Mouse (Mus musculus) stomach, embryonic 16.5 days (tissue): ENCODE results near the gene Babam2. TPM values are rescaled to one million over a fixed set of nuclear protein-coding genes. Genes with fewer than 3 reads are reported as not detected.
A peak's percentile ranks its signal among the peaks of the same experiment; 100 is the strongest.
"Not testable (repeated sequence)": the region's sequence is repeated elsewhere in the genome, so short reads cannot be mapped to it uniquely, and the experiment has no call there.

ENCODE experiments used
- ATAC-seq: fragments of 200-750 bp; cut with Nextera tagmentation; 2 replicates; pipeline ENCODE4 v1.8.0; 2017; ENCODE audit warnings: moderate number of reproducible peaks, moderate TSS enrichment; ENCODE audit not compliant: insufficient read depth, low FRiP score
- H3K27ac ChIP-seq: fragments of 300-500 bp; sonication (generic); 2 replicates; pipeline ENCODE4 v1.5.1; 2014; ENCODE audit warnings: low read length
- H3K27me3 ChIP-seq: fragments of 300-500 bp; sonication (generic); 2 replicates; pipeline ENCODE4 v1.6.1; 2014; ENCODE audit warnings: low read length, control low read depth, mixed read lengths; ENCODE audit not compliant: control insufficient read depth, insufficient read depth
- H3K36me3 ChIP-seq: fragments of 300-500 bp; sonication (generic); 2 replicates; pipeline ENCODE4 v1.6.1; 2014; ENCODE audit warnings: low read length; ENCODE audit not compliant: control insufficient read depth, insufficient read depth
- H3K4me1 ChIP-seq: fragments of 300-500 bp; sonication (generic); 2 replicates; pipeline ENCODE4 v1.6.1; 2014; ENCODE audit warnings: low read length, control low read depth, mixed read lengths; ENCODE audit not compliant: control insufficient read depth, insufficient read depth
- H3K4me2 ChIP-seq: fragments of 300-500 bp; sonication (generic); 2 replicates; pipeline ENCODE4 v1.6.1; 2014; ENCODE audit warnings: low read depth, low read length, mixed read lengths
- H3K4me3 ChIP-seq: fragments of 300-500 bp; sonication (generic); replicated peaks from 2 replicates; pipeline ENCODE4 v1.5.1; 2014; ENCODE audit warnings: mild to moderate bottlenecking, low read length
- H3K9ac ChIP-seq: fragments of 300-500 bp; sonication (generic); 2 replicates; pipeline ENCODE4 v1.6.1; 2014; ENCODE audit warnings: low read length
- H3K9me3 ChIP-seq: fragments of 300-500 bp; sonication (generic); replicated peaks from 2 replicates; pipeline ENCODE4 v1.6.1; 2016; ENCODE audit warnings: low read length, control low read depth; ENCODE audit not compliant: control insufficient read depth
- WGBS: fragments of 180-500 bp; shearing (Covaris S2); extraction: QIAGEN DNeasy Blood & Tissue Kit; methylation state at CpG from one replicate; pipeline ENCODE4 v1.1.7; 2014; 5-methylcytosine and 5-hydroxymethylcytosine counted together
- polyA plus RNA-seq: library from polyadenylated mRNA; unstranded; fragments of >200 nt; fragmentation: Nextera tagmentation; extraction: Ambion mirVana; gene quantifications from 2 replicates; pipeline ENCODE4 v1.2.1, GENCODE M21; 2015

Babam2 gene
- polyA plus RNA-seq, 1 experiment from 2014 or later = 62.6 TPM

DNA sequence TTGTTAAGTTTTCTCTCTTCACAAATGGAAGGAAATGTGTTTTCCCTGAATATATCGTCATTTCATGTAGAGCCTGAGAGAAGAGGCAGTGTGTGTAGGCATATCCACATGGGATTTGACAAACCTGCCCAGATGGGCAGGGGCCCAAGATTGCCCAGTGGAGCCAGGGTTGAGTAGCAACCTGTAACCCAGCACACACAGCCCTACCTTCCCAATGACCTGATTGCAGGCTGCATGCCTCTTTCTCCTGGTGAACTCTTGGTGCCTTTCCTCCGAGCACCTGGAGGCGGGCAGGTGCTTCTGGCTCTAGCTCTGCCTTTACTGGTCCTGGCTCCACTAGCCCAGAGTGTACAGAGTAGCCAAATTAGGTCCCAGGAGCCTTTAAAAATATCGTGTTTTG lies 270.0 kb downstream of the Babam2 start:
- WGBS = 64% methylated on average over 4 of the region's 4 CpGs
- no peaks in the 10 kb centered on the region for H3K27me3 ChIP-seq
- H3K4me3 ChIP-seq = no peak overlapping the region
- peak overlapping the region; percentile 89 for H3K27ac ChIP-seq
- H3K4me2 ChIP-seq = no peak overlapping the region
- H3K9ac ChIP-seq = no peak overlapping the region
- peak; percentile 55 for ATAC-seq
- H3K4me1 ChIP-seq = peaks cover 3% of the 10 kb centered on the region; the same call in 1 of the 2 replicates
- H3K36me3 ChIP-seq = no peaks in the 10 kb centered on the region
- no peaks in the 10 kb centered on the region for H3K9me3 ChIP-seq

DNA sequence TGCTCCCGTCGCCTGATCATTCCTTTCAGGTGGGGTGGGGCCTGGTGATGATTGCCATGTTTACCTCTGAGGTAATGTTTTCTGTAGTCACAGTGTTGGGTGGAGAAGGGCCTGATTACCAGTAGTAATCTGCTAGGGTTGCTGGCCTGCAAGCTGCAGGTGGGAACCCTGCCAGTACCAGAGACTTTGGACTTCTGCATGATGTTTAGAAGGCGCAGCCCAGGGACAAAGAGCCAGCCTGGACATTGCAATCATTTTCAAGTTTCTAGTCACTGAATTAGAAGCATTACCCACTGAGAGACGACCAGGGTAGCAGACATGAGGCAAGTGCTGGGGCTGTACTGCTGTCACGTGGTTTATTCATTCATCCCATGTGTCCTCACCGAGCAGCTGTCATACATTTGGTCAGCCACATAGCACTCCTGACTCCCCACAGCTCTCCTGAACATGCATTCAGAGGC lies 270.6 kb downstream of the Babam2 start:
- 46% methylated on average over 6 of the region's 6 CpGs for WGBS
- Histone ChIP-seq H3K4me2 (no peak overlapping the region), H3K4me1 (peaks cover 3% of the 10 kb centered on the region; the same call in 1 of the 2 replicates), H3K9ac (0 out of 2 replicates have a peak overlapping the region, but pooled peaks have one; percentile 19), H3K27me3 (no peaks in the 10 kb centered on the region), H3K4me3 (no peak overlapping the region), H3K36me3 (no peaks in the 10 kb centered on the region), H3K9me3 (no peaks in the 10 kb centered on the region), H3K27ac (peak overlapping the region; percentile 89)
- ATAC-seq = peak; percentile 91

- 79% methylated on average over 1 of the region's 1 CpGs for WGBS
- H3K9ac ChIP-seq, H3K4me2 ChIP-seq, ATAC-seq, H3K27me3 ChIP-seq, H3K36me3 ChIP-seq, H3K4me1 ChIP-seq, H3K27ac ChIP-seq, H3K9me3 ChIP-seq, H3K4me3 ChIP-seq: not testable (repeated sequence)
Measured at GRCm38 (mm10) chr5:31972416-31972815, 274.9 kb downstream of the Babam2 start.

DNA sequence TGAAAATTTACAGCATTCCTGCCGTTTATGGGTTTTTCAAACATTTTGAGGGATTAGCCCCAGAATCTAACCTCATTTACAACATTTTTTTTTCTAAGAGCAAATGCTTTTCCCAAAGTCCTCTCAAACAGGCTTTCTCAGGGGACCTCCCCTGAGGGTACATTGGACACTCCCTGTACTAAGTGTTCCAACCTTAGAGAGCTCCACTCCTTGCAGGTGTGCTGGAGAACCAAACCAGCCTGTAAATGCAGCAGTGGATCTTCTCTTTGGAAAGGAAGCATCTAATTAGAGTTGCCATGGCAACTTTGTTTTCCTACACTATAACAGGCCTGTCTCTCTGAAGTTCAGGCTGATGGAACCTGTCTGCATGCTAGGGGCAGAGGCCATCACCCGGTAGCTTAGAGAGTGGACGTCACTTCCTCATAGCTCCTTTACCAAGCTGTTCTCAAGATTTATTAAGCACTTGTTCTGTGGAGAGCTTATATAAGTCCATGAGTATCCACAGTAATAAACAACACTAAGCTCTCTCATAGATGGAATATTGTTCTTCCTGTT lies 277.2 kb downstream of the Babam2 start:
- H3K27ac ChIP-seq = no peak overlapping the region
- WGBS = 46% methylated on average over 3 of the region's 3 CpGs
- no peaks in the 10 kb centered on the region for H3K27me3 ChIP-seq
- ATAC-seq = no peak
- 0 out of 2 replicates have a peak, but pooled peaks cover 3% of the 10 kb centered on the region for H3K4me1 ChIP-seq
- H3K36me3 ChIP-seq = no peaks in the 10 kb centered on the region
- H3K9ac ChIP-seq = no peak overlapping the region
- no peak overlapping the region for H3K4me2 ChIP-seq
- H3K4me3 ChIP-seq = no peak overlapping the region
- H3K9me3 ChIP-seq = no peaks in the 10 kb centered on the region

DNA sequence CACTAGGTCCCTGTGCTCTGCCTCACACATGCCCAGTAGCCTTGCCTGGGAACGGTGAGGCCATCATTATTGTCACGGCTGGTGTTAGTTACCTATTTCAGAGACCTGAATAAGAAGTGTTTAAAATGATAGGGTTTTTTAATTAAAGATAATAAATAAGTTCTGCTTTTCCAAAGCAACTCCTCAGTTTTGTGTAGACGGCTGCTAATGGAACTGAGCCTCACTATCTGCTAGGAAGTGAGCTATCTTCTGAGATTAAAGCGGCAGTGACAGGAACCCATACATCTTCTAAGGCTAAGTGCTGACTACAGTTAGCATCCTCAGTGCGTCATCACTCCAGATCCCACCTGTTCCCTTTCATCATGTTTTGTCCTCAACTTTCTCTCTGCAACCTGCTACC lies 284.6 kb downstream of the Babam2 start:
- H3K4me2 ChIP-seq = no peak overlapping the region
- H3K27me3 ChIP-seq = no peaks in the 10 kb centered on the region
- no peaks in the 10 kb centered on the region for H3K9me3 ChIP-seq
- WGBS = 71% methylated on average over 5 of the region's 5 CpGs
- no peaks in the 10 kb centered on the region for H3K36me3 ChIP-seq
- H3K27ac ChIP-seq = no peak overlapping the region
- no peak for ATAC-seq
- H3K9ac ChIP-seq = no peak overlapping the region
- no peak overlapping the region for H3K4me3 ChIP-seq
- H3K4me1 ChIP-seq = 0 out of 2 replicates have a peak, but pooled peaks cover 3% of the 10 kb centered on the region

GRCm38 (mm10) chr5:31983161-31983560 lies 285.7 kb downstream of the Babam2 start:
- no peak for ATAC-seq
- WGBS = 93% methylated on average over 7 of the region's 7 CpGs
- Histone ChIP-seq H3K4me1 (0 out of 2 replicates have a peak, but pooled peaks cover 3% of the 10 kb centered on the region), H3K4me2 (no peak overlapping the region), H3K9ac (no peak overlapping the region), H3K36me3 (no peaks in the 10 kb centered on the region), H3K27ac (no peak overlapping the region), H3K9me3 (no peaks in the 10 kb centered on the region), H3K4me3 (no peak overlapping the region), H3K27me3 (no peaks in the 10 kb centered on the region)

DNA sequence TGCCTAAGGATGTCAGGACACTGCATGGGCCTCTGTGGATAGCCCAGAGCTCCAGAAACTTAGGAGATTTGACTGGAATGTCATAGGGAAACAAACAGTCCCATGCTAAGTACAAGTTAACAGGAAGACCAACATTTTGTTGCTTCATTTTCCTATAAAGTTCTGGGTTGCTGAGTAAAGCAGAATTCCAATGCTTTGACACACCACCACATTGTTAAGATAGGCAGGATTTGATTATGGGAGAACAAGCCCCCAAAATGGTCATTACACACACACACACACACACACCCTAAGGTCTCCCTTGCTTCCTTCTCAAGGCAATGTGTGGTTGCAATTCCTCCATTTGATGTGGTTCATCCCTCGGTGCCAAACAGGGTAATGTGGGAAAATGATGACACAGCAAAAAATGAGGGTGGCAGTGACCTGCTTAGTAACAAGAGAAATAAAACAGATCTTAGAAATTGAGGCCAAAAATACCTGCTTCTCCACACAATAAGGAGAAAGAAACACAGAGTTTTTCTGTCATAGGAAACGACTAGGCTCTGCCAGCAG lies 286.4 kb downstream of the Babam2 start:
- H3K27ac ChIP-seq = peak overlapping the region; percentile 67; the same call in 1 of the 2 replicates
- H3K4me2 ChIP-seq = no peak overlapping the region
- no peak for ATAC-seq
- H3K9ac ChIP-seq = 0 out of 2 replicates have a peak overlapping the region, but pooled peaks have one; percentile 7
- no peaks in the 10 kb centered on the region for H3K36me3 ChIP-seq
- no peak overlapping the region for H3K4me3 ChIP-seq
- H3K27me3 ChIP-seq = no peaks in the 10 kb centered on the region
- 0 out of 2 replicates have a peak, but pooled peaks cover 3% of the 10 kb centered on the region for H3K4me1 ChIP-seq
- WGBS = 71% methylated on average over 2 of the region's 2 CpGs
- H3K9me3 ChIP-seq = no peaks in the 10 kb centered on the region

- no peaks in the 10 kb centered on the region for H3K27me3 ChIP-seq
- 0 out of 2 replicates have a peak, but pooled peaks cover 3% of the 10 kb centered on the region for H3K4me1 ChIP-seq
- peak; percentile 76; the same call in 1 of the 2 replicates for ATAC-seq
- no peak overlapping the region for H3K4me2 ChIP-seq
- 74% methylated on average over 13 of the region's 13 CpGs for WGBS
- peak overlapping the region; percentile 67; the same call in 1 of the 2 replicates for H3K27ac ChIP-seq
- H3K9me3 ChIP-seq = no peaks in the 10 kb centered on the region
- H3K4me3 ChIP-seq = no peak overlapping the region
- 0 out of 2 replicates have a peak overlapping the region, but pooled peaks have one; percentile 7 for H3K9ac ChIP-seq
- H3K36me3 ChIP-seq = no peaks in the 10 kb centered on the region
Measured at GRCm38 (mm10) chr5:31984369-31984961, 287.0 kb downstream of the Babam2 start.

- no peaks in the 10 kb centered on the region for H3K36me3 ChIP-seq
- H3K4me1 ChIP-seq = 0 out of 2 replicates have a peak, but pooled peaks cover 3% of the 10 kb centered on the region
- no peak overlapping the region for H3K4me3 ChIP-seq
- no peaks in the 10 kb centered on the region for H3K27me3 ChIP-seq
- 82% methylated on average over 2 of the region's 2 CpGs for WGBS
- H3K4me2 ChIP-seq = no peak overlapping the region
- ATAC-seq = no peak
- H3K9me3 ChIP-seq = no peaks in the 10 kb centered on the region
- no peak overlapping the region for H3K27ac ChIP-seq
- H3K9ac ChIP-seq = no peak overlapping the region
Measured at GRCm38 (mm10) chr5:31985021-31985420, 287.5 kb downstream of the Babam2 start.
